Mouse (Mus musculus) kidney, adult 2 months (tissue): ENCODE data around the gene Rel.

Experiments
- CTCF ChIP-seq: fragments of 200-500 bp; conservative IDR thresholded peaks from 2 replicates; pipeline ENCODE4 v1.5.1; 2011; ENCODE audit warnings: low read depth, mild to moderate bottlenecking, control low read depth, low read length, moderate library complexity, mixed read lengths; ENCODE audit not compliant: insufficient read depth, insufficient read length
- POLR2A ChIP-seq: fragments of 200-500 bp; IDR thresholded peaks from one replicate; pipeline ENCODE4 v1.6.1; 2011; ENCODE audit warnings: low read depth, low read length, control low read depth

DNA sequence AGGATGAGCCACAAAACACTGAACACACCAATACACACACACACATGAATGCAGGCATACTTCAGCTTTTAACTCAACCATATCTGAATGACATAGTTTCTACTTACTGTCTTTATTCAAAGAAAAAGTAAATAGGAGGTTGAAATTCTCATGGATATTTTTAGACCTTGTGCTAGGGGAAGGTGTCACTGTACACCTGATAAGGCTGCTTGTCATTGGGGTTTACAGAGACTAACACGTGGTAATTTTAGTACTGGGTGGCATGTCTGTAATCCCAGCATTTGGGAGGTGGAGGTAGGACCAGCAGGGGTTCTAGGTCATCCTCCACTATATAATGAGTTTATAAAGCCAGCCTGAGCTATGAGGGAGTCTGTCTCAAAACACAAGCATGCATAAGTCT lies 1.7 kb upstream of the Rel start:
- TF ChIP-seq CTCF (no peak), POLR2A (no peak)
